Mouse (Mus musculus) hindbrain, embryonic 15.5 days (tissue): ENCODE measurements at regions not wholly inside any gene's neighbourhood (a gene's known extent, or its start where the extent isn't known, plus 50 kb on each side); places are given as distances from the start of the nearest gene placed in this dataset.
A peak's percentile ranks its signal among the peaks of the same experiment; 100 is the strongest.

ENCODE experiments used
- ATAC-seq: fragments of 200-750 bp; cut with Nextera tagmentation; 2 replicates; pipeline ENCODE4 v1.8.0; 2017; ENCODE audit warnings: low read depth, moderate number of reproducible peaks, moderate TSS enrichment; ENCODE audit not compliant: low FRiP score
- H3K27ac ChIP-seq: fragments of 300-500 bp; sonication (generic); replicated peaks from 2 replicates; pipeline ENCODE4 v1.5.1; 2015; ENCODE audit warnings: mild to moderate bottlenecking, inconsistent platforms
- H3K27me3 ChIP-seq: fragments of 300-500 bp; sonication (generic); 2 replicates; pipeline ENCODE4 v1.6.1; 2015; ENCODE audit warnings: control low read depth, inconsistent platforms
- H3K36me3 ChIP-seq: fragments of 300-500 bp; sonication (generic); 2 replicates; pipeline ENCODE4 v1.6.1; 2015; ENCODE audit warnings: control low read depth, inconsistent platforms
- H3K4me1 ChIP-seq: fragments of 300-500 bp; sonication (generic); replicated peaks from 2 replicates; pipeline ENCODE4 v1.6.1; 2015; ENCODE audit warnings: control low read depth, inconsistent platforms
- H3K4me2 ChIP-seq: fragments of 300-500 bp; sonication (generic); 2 replicates; pipeline ENCODE4 v1.6.1; 2015; ENCODE audit warnings: moderate library complexity, mild to moderate bottlenecking, inconsistent platforms
- H3K4me3 ChIP-seq: fragments of 300-500 bp; sonication (generic); 2 replicates; pipeline ENCODE4 v1.5.1; 2015; ENCODE audit warnings: mild to moderate bottlenecking, inconsistent platforms
- H3K9ac ChIP-seq: fragments of 300-500 bp; sonication (generic); 2 replicates; pipeline ENCODE4 v1.6.1; 2015; ENCODE audit warnings: inconsistent platforms
- H3K9me3 ChIP-seq: fragments of 300-500 bp; sonication (generic); 2 replicates; pipeline ENCODE4 v1.6.1; 2016; ENCODE audit warnings: control low read depth, inconsistent platforms
- WGBS: fragments of 180-500 bp; shearing (Covaris S2); methylation state at CpG from one replicate; pipeline ENCODE4 v1.1.7; 2015; 5-methylcytosine and 5-hydroxymethylcytosine counted together

GRCm38 (mm10) chr13:39347761-39348160 is 387.1 kb upstream of the Slc35b3 start:
- H3K9ac ChIP-seq = no peak overlapping the region
- WGBS = 80% methylated on average over 6 of the region's 6 CpGs
- no peak for ATAC-seq
- no peak overlapping the region for H3K27ac ChIP-seq
- no peaks in the 10 kb centered on the region for H3K9me3 ChIP-seq
- no peak overlapping the region for H3K4me3 ChIP-seq
- no peaks in the 10 kb centered on the region for H3K27me3 ChIP-seq
- no peaks in the 10 kb centered on the region for H3K36me3 ChIP-seq
- H3K4me2 ChIP-seq = no peak overlapping the region
- no peaks in the 10 kb centered on the region; the same call in 1 of the 2 replicates for H3K4me1 ChIP-seq

GRCm38 (mm10) chr13:39334874-39335273 is 374.2 kb upstream of the Slc35b3 start:
- no peak overlapping the region for H3K27ac ChIP-seq
- ATAC-seq = no peak
- H3K36me3 ChIP-seq = no peaks in the 10 kb centered on the region
- H3K9ac ChIP-seq = no peak overlapping the region
- WGBS = 75% methylated on average over 7 of the region's 7 CpGs
- H3K4me3 ChIP-seq = no peak overlapping the region
- H3K4me1 ChIP-seq = no peaks in the 10 kb centered on the region
- no peaks in the 10 kb centered on the region for H3K9me3 ChIP-seq
- no peaks in the 10 kb centered on the region for H3K27me3 ChIP-seq
- no peak overlapping the region for H3K4me2 ChIP-seq

- Histone ChIP-seq H3K4me1 (no peaks in the 10 kb centered on the region), H3K9me3 (no peaks in the 10 kb centered on the region), H3K27ac (no peak overlapping the region), H3K4me2 (no peak overlapping the region), H3K4me3 (no peak overlapping the region), H3K36me3 (no peaks in the 10 kb centered on the region), H3K9ac (no peak overlapping the region), H3K27me3 (no peaks in the 10 kb centered on the region)
- ATAC-seq = no peak
- WGBS = 88% methylated on average over 3 of the region's 3 CpGs
These were observed 369.1 kb upstream of the Slc35b3 start for GRCm38 (mm10) chr13:39329794-39330193.

GRCm38 (mm10) chr13:39326176-39326575 is 365.5 kb upstream of the Slc35b3 start:
- Histone ChIP-seq H3K4me2 (no peak overlapping the region), H3K4me1 (no peaks in the 10 kb centered on the region), H3K27me3 (no peaks in the 10 kb centered on the region), H3K27ac (no peak overlapping the region), H3K9ac (no peak overlapping the region), H3K4me3 (no peak overlapping the region), H3K9me3 (no peaks in the 10 kb centered on the region), H3K36me3 (no peaks in the 10 kb centered on the region)
- WGBS = 81% methylated on average over 8 of the region's 8 CpGs
- no peak for ATAC-seq

GRCm38 (mm10) chr13:39321111-39321510 is 360.4 kb upstream of the Slc35b3 start:
- Histone ChIP-seq H3K9ac (no peak overlapping the region), H3K27ac (no peak overlapping the region), H3K36me3 (no peaks in the 10 kb centered on the region), H3K4me3 (no peak overlapping the region), H3K4me1 (no peaks in the 10 kb centered on the region), H3K4me2 (no peak overlapping the region), H3K27me3 (no peaks in the 10 kb centered on the region), H3K9me3 (no peaks in the 10 kb centered on the region)
- WGBS = 94% methylated on average over 3 of the region's 3 CpGs
- ATAC-seq = no peak

- Histone ChIP-seq H3K27me3 (no peaks in the 10 kb centered on the region), H3K36me3 (no peaks in the 10 kb centered on the region), H3K4me2 (no peak overlapping the region), H3K27ac (no peak overlapping the region), H3K9ac (no peak overlapping the region), H3K4me3 (no peak overlapping the region), H3K4me1 (no peaks in the 10 kb centered on the region), H3K9me3 (no peaks in the 10 kb centered on the region)
- 89% methylated on average over 5 of the region's 5 CpGs for WGBS
- ATAC-seq = no peak
These were observed 349.1 kb upstream of the Slc35b3 start for GRCm38 (mm10) chr13:39309758-39310157.

- Histone ChIP-seq H3K4me1 (no peaks in the 10 kb centered on the region), H3K4me3 (no peak overlapping the region), H3K9ac (no peak overlapping the region), H3K27me3 (no peaks in the 10 kb centered on the region), H3K27ac (no peak overlapping the region), H3K4me2 (no peak overlapping the region), H3K9me3 (no peaks in the 10 kb centered on the region), H3K36me3 (no peaks in the 10 kb centered on the region)
- 87% methylated on average over 9 of the region's 9 CpGs for WGBS
- ATAC-seq = no peak
These were observed 347.2 kb upstream of the Slc35b3 start for GRCm38 (mm10) chr13:39307845-39308244.

- H3K36me3 ChIP-seq = no peaks in the 10 kb centered on the region
- H3K9ac ChIP-seq = no peak overlapping the region
- no peaks in the 10 kb centered on the region for H3K4me1 ChIP-seq
- 82% methylated on average over 3 of the region's 3 CpGs for WGBS
- no peaks in the 10 kb centered on the region for H3K27me3 ChIP-seq
- H3K4me3 ChIP-seq = no peak overlapping the region
- no peak for ATAC-seq
- H3K9me3 ChIP-seq = no peaks in the 10 kb centered on the region
- H3K4me2 ChIP-seq = no peak overlapping the region
- H3K27ac ChIP-seq = no peak overlapping the region
These were observed 346.2 kb upstream of the Slc35b3 start for GRCm38 (mm10) chr13:39306851-39307250.

- Histone ChIP-seq H3K27me3 (no peaks in the 10 kb centered on the region), H3K9ac (no peak overlapping the region), H3K9me3 (no peaks in the 10 kb centered on the region), H3K4me3 (no peak overlapping the region), H3K4me2 (no peak overlapping the region), H3K4me1 (0 out of 2 replicates have a peak, but pooled peaks cover 3% of the 10 kb centered on the region), H3K36me3 (no peaks in the 10 kb centered on the region), H3K27ac (peak overlapping the region; percentile 36)
- WGBS = 57% methylated on average over 6 of the region's 6 CpGs
- ATAC-seq = 0 out of 2 replicates have a peak, but pooled peaks have one; percentile 54
These were observed 336.5 kb upstream of the Slc35b3 start for GRCm38 (mm10) chr13:39297129-39297528.

GRCm38 (mm10) chr13:39290216-39290960 is 329.7 kb upstream of the Slc35b3 start:
- Histone ChIP-seq H3K36me3 (no peaks in the 10 kb centered on the region), H3K4me2 (no peak overlapping the region), H3K9ac (no peak overlapping the region), H3K27ac (no peak overlapping the region), H3K27me3 (no peaks in the 10 kb centered on the region), H3K4me1 (no peaks in the 10 kb centered on the region), H3K4me3 (no peak overlapping the region), H3K9me3 (no peaks in the 10 kb centered on the region)
- no peak for ATAC-seq
- 71% methylated on average over 6 of the region's 6 CpGs for WGBS

GRCm38 (mm10) chr13:39282272-39282671 is 321.6 kb upstream of the Slc35b3 start:
- H3K9me3 ChIP-seq = no peaks in the 10 kb centered on the region
- no peak overlapping the region for H3K4me2 ChIP-seq
- no peak overlapping the region for H3K4me3 ChIP-seq
- no peak for ATAC-seq
- H3K36me3 ChIP-seq = no peaks in the 10 kb centered on the region
- no peak overlapping the region for H3K9ac ChIP-seq
- no peaks in the 10 kb centered on the region for H3K4me1 ChIP-seq
- WGBS = 79% methylated on average over 2 of the region's 2 CpGs
- H3K27me3 ChIP-seq = no peaks in the 10 kb centered on the region
- no peak overlapping the region for H3K27ac ChIP-seq

GRCm38 (mm10) chr13:39278101-39278500 is 317.4 kb upstream of the Slc35b3 start:
- H3K4me1 ChIP-seq = no peaks in the 10 kb centered on the region
- H3K9ac ChIP-seq = no peak overlapping the region
- 90% methylated on average over 1 of the region's 1 CpGs for WGBS
- ATAC-seq = no peak
- no peak overlapping the region for H3K4me2 ChIP-seq
- H3K27ac ChIP-seq = no peak overlapping the region
- H3K36me3 ChIP-seq = no peaks in the 10 kb centered on the region
- no peaks in the 10 kb centered on the region for H3K27me3 ChIP-seq
- no peaks in the 10 kb centered on the region for H3K9me3 ChIP-seq
- H3K4me3 ChIP-seq = no peak overlapping the region

- H3K4me1 ChIP-seq = no peaks in the 10 kb centered on the region
- H3K27ac ChIP-seq = no peak overlapping the region
- no peak overlapping the region for H3K4me2 ChIP-seq
- no peak for ATAC-seq
- 54% methylated on average over 5 of the region's 5 CpGs for WGBS
- no peak overlapping the region for H3K4me3 ChIP-seq
- H3K9ac ChIP-seq = no peak overlapping the region
- no peaks in the 10 kb centered on the region for H3K9me3 ChIP-seq
- no peaks in the 10 kb centered on the region for H3K36me3 ChIP-seq
- H3K27me3 ChIP-seq = no peaks in the 10 kb centered on the region
These were observed 305.3 kb upstream of the Slc35b3 start for GRCm38 (mm10) chr13:39266024-39266423.
